Mouse (Mus musculus) heart, adult 11 months (tissue): Measurements from ENCODE around the gene Hmg20b.

Experiments
- DNase-seq: peaks from one replicate; pipeline ENCODE4 v3.0.0; 2022

Hmg20b gene

GRCm38 (mm10) chr10:81351678-81352291, 1.5 kb upstream of the Hmg20b start:
- peak; percentile 93 for DNase-seq

GRCm38 (mm10) chr10:81349961-81350350, 324 bp downstream of the Hmg20b start:
- DNase-seq: no peak

DNA sequence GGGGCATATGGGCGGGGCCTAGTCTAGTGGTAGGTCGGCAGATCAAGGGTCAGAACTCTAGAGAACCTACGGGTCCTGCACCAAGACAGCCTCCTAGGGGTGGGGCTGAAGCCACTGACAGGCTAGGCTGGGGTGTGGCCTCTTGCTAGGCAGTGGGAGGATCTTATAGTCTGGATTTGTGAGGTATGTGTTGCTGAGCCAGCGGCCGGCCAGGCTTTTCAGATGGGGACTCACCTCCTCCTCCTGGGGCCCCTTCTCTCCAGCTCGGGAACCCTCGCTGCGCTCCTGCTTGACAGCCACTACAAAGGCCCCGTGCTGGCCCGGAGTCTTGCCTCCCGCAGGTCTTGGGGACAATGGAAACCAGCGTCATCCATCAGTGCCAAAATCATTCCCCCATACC, 1.1 kb downstream of the Hmg20b start:
- DNase-seq: peak; percentile 97

DNA sequence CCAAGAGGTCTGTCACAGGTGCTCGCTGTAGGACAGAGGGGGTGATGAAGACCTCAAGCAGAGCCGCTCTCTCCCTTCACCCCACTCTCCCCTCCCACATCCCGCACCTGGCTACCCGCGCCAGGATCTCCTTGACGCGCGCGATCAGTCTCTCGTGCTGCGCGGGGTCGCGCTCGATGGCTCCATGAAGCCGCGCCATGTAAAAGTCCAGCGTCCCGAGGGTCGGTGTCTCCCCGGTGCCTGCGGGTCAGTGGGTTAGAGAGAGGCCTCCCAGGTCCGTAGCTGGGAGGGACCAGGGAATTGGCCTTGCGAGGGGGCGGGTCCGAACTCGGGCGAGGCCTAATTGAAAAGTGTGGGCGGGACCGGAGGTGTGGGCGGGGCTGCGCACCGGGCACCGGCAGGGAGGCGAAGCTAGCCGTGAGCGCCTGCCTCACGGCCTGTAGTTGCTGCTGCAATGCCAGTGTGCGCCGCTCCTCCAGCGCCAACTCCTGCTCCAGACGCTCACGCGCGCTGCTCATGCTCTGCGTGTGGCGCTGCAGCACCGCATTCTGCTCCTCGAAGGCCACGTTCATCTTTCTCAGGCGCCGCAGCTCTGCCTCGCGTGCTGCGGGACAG, 3.7 kb downstream of the Hmg20b start:
- peak; percentile 95 for DNase-seq

GRCm38 (mm10) chr10:81345162-81345534, 5.1 kb downstream of the Hmg20b start:
- DNase-seq: no peak

- DNase-seq: no peak
These were observed 5.7 kb downstream of the Hmg20b start for GRCm38 (mm10) chr10:81344421-81345161.

- DNase-seq: peak; percentile 95
These were observed 7.4 kb downstream of the Hmg20b start, which contains the start of gene Gipc3 for GRCm38 (mm10) chr10:81342686-81343505. Gipc3 (minus strand) TSS chr10:81343266.

DNA sequence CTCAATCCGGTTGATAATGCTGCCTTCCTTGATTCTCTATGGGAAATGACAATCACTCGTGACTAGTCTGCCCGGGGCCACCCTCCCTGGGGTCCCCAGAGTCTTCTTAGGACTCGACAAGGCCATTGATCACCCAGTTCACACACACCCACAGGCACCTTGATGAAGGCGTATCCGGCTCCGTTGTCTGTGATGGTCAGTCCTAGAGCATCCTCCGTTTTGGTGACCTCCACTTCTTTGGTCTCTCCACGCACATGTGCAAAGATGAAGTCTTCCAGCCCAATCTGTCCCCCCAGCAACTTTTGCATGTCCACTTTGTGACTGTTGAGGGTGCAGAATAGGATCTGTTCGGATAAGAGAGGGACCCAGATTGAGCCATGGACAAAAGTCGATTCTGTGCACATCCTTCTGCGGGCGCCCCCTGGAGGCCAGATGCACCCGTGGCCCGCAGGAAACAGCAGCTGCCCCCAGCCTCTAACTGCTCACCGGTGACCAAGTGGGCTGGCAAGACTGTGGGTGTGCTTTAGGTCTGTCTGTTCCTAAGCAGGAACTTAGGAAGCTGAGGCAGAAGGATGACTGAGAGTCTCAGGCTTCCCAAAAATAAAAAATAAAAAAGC, 8.8 kb downstream of the Hmg20b start:
- DNase-seq: peak; percentile 95

DNA sequence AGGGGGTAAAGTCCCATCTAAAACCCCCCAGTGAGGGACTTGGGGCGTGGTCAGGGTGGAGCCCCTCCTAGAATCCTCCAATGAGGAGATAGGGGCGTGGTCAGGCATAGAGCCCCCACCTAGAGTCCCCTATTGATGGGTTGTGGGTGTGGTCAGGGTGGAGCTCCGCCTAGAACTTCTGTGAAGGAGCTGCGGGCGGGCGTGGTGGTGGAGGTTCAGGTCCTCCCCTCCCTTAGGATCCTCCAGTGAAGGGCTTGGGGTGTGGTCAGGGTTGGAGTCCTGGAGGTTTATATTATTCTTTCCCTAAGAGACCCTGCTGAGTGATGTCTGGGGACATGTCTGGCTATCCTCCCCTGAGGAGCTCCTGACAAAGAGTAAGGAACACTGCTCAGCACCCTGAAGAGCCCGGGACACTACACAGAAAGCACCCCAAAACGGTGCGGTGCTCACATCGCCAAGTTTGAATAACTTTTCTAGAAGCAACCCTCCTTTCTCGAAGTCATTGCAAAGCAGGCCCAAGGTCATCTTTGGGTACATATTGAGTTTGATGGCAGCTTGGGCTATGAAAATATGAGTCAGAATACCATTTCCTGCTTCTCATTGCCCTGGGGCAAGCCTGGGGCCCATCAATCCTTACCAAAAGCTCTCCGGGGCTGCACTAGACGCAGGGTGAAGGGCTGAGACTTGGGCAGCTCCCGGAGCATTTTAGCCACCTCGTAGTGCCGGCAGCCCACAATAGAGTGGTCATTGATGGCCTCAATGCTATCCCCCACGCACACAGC, 9.5 kb downstream of the Hmg20b start:
- DNase-seq: peak; percentile 92

DNA sequence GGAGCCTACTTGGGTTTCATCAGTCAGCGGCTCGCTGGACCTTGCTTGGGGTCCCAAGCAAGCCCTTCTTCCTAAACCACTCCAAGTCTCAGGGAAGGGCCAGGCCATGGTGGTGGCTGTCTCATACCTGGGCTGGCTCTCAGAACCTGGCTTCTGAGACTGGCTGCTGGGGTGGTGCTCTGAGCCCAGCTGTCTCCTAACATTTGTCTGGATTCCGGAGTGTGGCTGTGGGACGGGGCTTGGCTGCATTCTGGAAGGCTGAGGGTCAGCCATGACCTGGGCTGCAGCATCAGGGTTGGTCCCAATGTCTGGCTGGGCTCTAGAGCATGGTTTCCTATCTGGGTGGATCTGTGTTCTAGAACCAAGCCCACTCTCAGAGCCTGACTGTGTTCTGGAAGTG, 13.7 kb downstream of the Hmg20b start:
- DNase-seq: no peak

DNA sequence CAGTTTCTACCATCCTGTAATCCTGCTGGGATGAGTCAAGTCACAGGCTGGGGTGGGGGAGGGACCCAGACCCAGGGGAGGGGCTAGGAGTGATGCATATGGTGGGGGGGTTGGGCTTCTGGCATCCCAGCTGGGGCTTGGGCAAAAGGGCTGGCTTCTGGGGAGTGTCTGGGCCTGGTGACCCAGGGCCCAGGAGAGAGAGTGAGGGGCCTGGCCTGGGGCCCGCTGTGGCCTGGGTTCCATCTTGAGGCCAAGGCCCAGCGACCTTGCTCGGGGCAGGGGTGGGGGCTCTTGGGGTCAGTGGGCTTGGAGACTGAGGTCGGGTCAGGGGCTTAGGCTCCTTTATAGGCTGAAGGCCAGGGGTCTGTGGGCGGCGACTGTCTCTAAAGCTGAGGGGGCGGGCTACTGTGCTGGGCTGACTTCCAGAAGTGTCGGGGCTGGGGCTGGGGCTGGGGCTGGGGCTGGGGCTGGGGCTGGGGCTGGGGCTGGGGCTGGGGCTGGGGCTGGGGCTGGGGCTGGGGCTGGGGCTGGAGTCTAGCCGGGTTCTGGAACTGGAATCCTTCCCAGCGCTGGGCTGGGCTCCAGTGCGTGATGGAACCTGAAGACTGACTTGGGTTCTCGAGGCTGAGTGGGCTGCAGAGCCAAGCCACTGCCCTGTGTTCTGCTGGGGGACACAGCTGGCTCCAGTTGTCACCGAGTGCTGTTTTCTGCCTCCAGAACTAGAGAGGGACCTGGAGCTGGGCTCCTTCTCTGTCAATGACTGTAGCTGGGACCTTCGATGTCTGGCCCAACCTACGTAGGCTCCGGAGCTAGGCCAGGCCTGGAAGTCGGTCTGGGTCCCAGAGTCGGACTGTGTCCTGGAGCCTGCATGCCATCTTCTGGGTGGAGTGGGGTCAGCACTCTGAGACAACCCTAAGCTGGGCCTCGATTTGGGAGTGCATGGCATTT, 14.6 kb downstream of the Hmg20b start:
- DNase-seq: no peak

- DNase-seq: peak; percentile 91
These were observed 16.0 kb downstream of the Hmg20b start for GRCm38 (mm10) chr10:81334324-81334723.

GRCm38 (mm10) chr10:81332277-81332676, 18.0 kb downstream of the Hmg20b start:
- DNase-seq: peak; percentile 90

DNA sequence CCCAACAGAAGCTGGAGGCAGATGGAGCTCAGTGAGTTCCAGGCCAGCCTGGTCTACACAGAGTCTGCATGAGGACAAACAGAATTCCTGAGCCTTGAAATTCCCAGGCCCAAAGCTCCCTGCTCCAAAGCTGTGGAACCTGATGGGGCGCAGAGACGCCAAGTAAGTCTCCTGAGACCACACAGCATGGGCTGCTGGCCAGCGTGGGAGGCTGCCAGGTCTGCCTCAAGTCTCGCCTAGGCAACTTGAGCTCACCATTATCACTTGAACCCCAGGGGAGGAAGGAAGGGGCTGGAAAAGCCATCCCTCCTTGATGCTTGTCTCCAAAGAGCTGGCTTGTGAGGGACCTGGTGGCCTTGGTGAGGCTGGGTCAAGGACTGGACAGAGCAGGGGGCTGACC, 20.3 kb downstream of the Hmg20b start:
- peak; percentile 98 for DNase-seq

DNA sequence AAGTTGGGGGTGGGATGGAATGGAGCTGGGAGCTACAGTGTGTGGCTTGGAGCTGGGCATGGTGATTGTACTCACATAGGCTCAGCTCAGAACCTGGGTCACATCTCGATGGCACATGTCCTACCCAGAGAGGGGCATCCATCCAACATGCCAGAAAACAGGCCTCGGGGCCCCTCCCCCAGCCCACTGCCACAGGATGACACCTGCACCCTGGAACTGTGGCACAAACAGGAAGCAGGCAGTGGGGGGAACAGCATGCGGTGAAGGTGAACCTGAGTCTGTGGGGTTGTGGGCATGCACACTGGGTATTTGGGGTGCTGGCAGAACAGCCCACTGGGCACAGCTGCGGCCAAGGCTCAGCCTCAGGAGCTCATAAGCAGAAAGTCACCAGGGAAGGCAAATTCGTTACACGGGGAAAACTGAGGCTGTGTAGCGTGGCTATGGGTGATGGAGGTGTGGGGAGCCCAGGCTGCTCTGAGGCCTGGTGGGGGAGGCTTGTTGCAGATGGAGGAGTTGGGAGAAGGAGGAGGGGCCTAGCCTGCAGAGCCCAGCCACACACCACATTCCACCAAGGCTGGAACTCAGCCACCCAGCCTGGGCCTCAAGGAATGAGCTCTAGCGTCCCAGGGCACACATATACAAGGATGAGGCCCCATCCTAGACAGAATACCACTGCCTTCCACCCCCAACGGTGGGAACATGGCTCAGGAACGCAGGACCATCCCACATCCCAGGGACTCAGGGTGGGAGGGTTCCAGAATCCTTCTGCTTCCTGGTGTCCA, 20.9 kb downstream of the Hmg20b start:
- DNase-seq: peak; percentile 96

GRCm38 (mm10) chr10:81328386-81328785, 21.9 kb downstream of the Hmg20b start, which contains the start of gene Tbxa2r:
Tbxa2r (plus strand) TSS chr10:81328731.
- DNase-seq: peak; percentile 99

GRCm38 (mm10) chr10:81327959-81328358, 22.3 kb downstream of the Hmg20b start:
- DNase-seq: peak; percentile 97

GRCm38 (mm10) chr10:81326858-81327257, 23.4 kb downstream of the Hmg20b start:
- peak; percentile 99 for DNase-seq

DNA sequence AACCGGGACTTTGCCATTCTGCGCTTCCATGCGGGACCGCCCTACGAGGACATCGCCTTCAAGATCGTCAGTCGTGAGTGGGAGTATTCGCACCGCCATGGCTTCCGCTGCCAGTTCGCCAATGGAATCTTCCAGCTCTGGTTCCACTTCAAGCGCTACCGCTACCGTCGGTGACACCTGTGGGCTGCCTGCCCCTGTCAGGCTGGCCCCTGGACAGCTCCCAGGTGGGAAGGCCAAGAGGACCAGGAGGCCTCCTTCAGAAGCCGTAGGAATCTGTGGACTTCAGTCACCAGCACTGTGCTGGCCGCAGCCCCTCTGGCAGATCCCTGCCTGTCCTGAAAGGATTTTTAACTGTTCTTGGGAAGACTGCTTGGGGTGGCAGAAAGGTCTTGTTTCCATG, 24.5 kb downstream of the Hmg20b start:
- peak; percentile 92 for DNase-seq

GRCm38 (mm10) chr10:81325176-81325575, 25.1 kb downstream of the Hmg20b start:
- peak; percentile 94 for DNase-seq
